8 mouse cellular contexts compared by ENCODE assay signal in genomic region chr11:100440691-100441522, GRCm38 (mm10). TPM values are rescaled to one million over a fixed set of nuclear protein-coding genes. Genes with fewer than 3 reads are reported as not detected.
A peak's percentile ranks its signal among the peaks of the same experiment; 100 is the strongest.
DNase-seq lines count a peak whose midpoint lies in the region; ATAC-seq lines count a peak whose summit lies in the region.

No protein-coding gene starts in this region.

- H3K9ac ChIP-seq in embryonic facial prominence, embryonic 11.5 days (replicated peaks; ENCODE audit: low read length): peak overlapping the region; percentile 94
- peak overlapping the region; percentile 90 for H3K9ac ChIP-seq in midbrain, embryonic 12.5 days (replicated peaks)

- H3K4me1 ChIP-seq in embryonic facial prominence, embryonic 11.5 days (ENCODE audit: control insufficient read depth, insufficient read depth, low read length): no peaks in the 10 kb centered on the region
- H3K4me1 ChIP-seq in limb, embryonic 10.5 days: peaks cover 24% of the 10 kb centered on the region
- H3K4me1 ChIP-seq in midbrain, embryonic 12.5 days: peaks cover 18% of the 10 kb centered on the region

- H3K27me3 ChIP-seq in embryonic facial prominence, embryonic 11.5 days (ENCODE audit: control insufficient read depth, insufficient read depth, low read length): no peaks in the 10 kb centered on the region
- no peaks in the 10 kb centered on the region for H3K27me3 ChIP-seq in limb, embryonic 10.5 days (ENCODE audit: low read depth, poor library complexity, severe bottlenecking)
- no peaks in the 10 kb centered on the region for H3K27me3 ChIP-seq in midbrain, embryonic 12.5 days

- ATAC-seq in embryonic facial prominence, embryonic 11.5 days (replicated peaks; ENCODE audit: insufficient number of reproducible peaks, low FRiP score, low TSS enrichment, low read depth): peak; percentile 97
- peak; percentile 95 for ATAC-seq in midbrain, embryonic 12.5 days (ENCODE audit: low FRiP score, low read depth)

- peak overlapping the region; percentile 70 for H3K4me2 ChIP-seq in embryonic facial prominence, embryonic 11.5 days (ENCODE audit: low read depth, low read length)
- peak overlapping the region; percentile 89 for H3K4me2 ChIP-seq in midbrain, embryonic 12.5 days (replicated peaks)

- H3K27ac ChIP-seq in embryonic facial prominence, embryonic 11.5 days (replicated peaks; ENCODE audit: low read depth, low read length): 0 out of 2 replicates have a peak overlapping the region, but pooled peaks have one; percentile 24
- peak overlapping the region; percentile 97 for H3K27ac ChIP-seq in limb, embryonic 10.5 days
- peak overlapping the region; percentile 22; the same call in 1 of the 2 replicates for H3K27ac ChIP-seq in midbrain, embryonic 12.5 days (replicated peaks)

- 1% methylated on average over 52 of the region's 52 CpGs for WGBS in embryonic facial prominence, embryonic 11.5 days
- WGBS in limb, embryonic 10.5 days: 1% methylated on average over 52 of the region's 52 CpGs
- 1% methylated on average over 52 of the region's 52 CpGs for WGBS in midbrain, embryonic 12.5 days

- no peaks in the 10 kb centered on the region for H3K9me3 ChIP-seq in embryonic facial prominence, embryonic 11.5 days (replicated peaks; ENCODE audit: control insufficient read depth, low read length)
- H3K9me3 ChIP-seq in limb, embryonic 10.5 days (replicated peaks): no peaks in the 10 kb centered on the region
- H3K9me3 ChIP-seq in midbrain, embryonic 12.5 days: no peaks in the 10 kb centered on the region

- H3K4me3 ChIP-seq in embryonic facial prominence, embryonic 11.5 days (ENCODE audit: low read depth, low read length): peak overlapping the region; percentile 81
- H3K4me3 ChIP-seq in limb, embryonic 10.5 days: peak overlapping the region; percentile 99
- H3K4me3 ChIP-seq in midbrain, embryonic 12.5 days: peak overlapping the region; percentile 72

- no peaks in the 10 kb centered on the region; the same call in 1 of the 2 replicates for H3K36me3 ChIP-seq in embryonic facial prominence, embryonic 11.5 days (replicated peaks; ENCODE audit: control insufficient read depth, insufficient read depth, low read depth, low read length)
- peaks cover 40% of the 10 kb centered on the region for H3K36me3 ChIP-seq in limb, embryonic 10.5 days
- peaks cover 14% of the 10 kb centered on the region for H3K36me3 ChIP-seq in midbrain, embryonic 12.5 days

- DNase-seq in 3134 (ENCODE audit: extremely low read depth, insufficient read length, low spot score): peak; percentile 67
- DNase-seq in adrenal gland, postnatal 25 days: peak; percentile 89
- peak; percentile 90 for DNase-seq in embryonic facial prominence, embryonic 11.5 days (ENCODE audit: low spot score)
- DNase-seq in heart, adult 11 months: peak; percentile 99
- peak; percentile 83 for DNase-seq in kidney, adult 18-20 months
- DNase-seq in limb, embryonic 10.5 days (ENCODE audit: low spot score): peak; percentile 87
- DNase-seq in skeletal muscle tissue, adult 2 months (ENCODE audit: low read depth, low spot score): peak; percentile 67

RNA-seq across cellular contexts. Expression of gene Nt5c3b, which starts 0.7 kb away (rescaled TPM):
- total RNA-seq in adrenal gland, postnatal 25 days (2021): 60.3 and 63.2 TPM in 2 replicates
- polyA plus RNA-seq in embryonic facial prominence, embryonic 11.5 days (2014; fragmentation: Nextera tagmentation; extraction: Ambion mirVana): 136 and 145 TPM in 2 replicates
- polyA plus RNA-seq in limb, embryonic 10.5 days (2016; fragmentation: Nextera tagmentation; extraction: Ambion mirVana): 149 and 173 TPM in 2 replicates
- 93.9 and 100.0 TPM in 2 replicates for polyA plus RNA-seq in midbrain, embryonic 12.5 days (2016; fragmentation: Nextera tagmentation; extraction: Ambion mirVana)

RNA-seq across cellular contexts. Expression of gene Klhl10, which starts 0.8 kb away (rescaled TPM):
- 1.2 and 1.3 TPM in 2 replicates for total RNA-seq in adrenal gland, postnatal 25 days (2021)
- 0.52 and 0.57 TPM in 2 replicates for polyA plus RNA-seq in embryonic facial prominence, embryonic 11.5 days (2014; fragmentation: Nextera tagmentation; extraction: Ambion mirVana)
- polyA plus RNA-seq in limb, embryonic 10.5 days (2016; fragmentation: Nextera tagmentation; extraction: Ambion mirVana): 0.63 and 0.69 TPM in 2 replicates
- polyA plus RNA-seq in midbrain, embryonic 12.5 days (2016; fragmentation: Nextera tagmentation; extraction: Ambion mirVana): 0.75 and 0.89 TPM in 2 replicates

RNA-seq across cellular contexts. Expression of gene Fkbp10, which starts 25.4 kb away (rescaled TPM):
- total RNA-seq in adrenal gland, postnatal 25 days (2021): 23.8 and 24.7 TPM in 2 replicates
- 60.0 and 69.4 TPM in 2 replicates for polyA plus RNA-seq in embryonic facial prominence, embryonic 11.5 days (2014; fragmentation: Nextera tagmentation; extraction: Ambion mirVana)
- 67.6 and 89.5 TPM in 2 replicates for polyA plus RNA-seq in limb, embryonic 10.5 days (2016; fragmentation: Nextera tagmentation; extraction: Ambion mirVana)
- polyA plus RNA-seq in midbrain, embryonic 12.5 days (2016; fragmentation: Nextera tagmentation; extraction: Ambion mirVana): 44.5 and 48.0 TPM in 2 replicates

RNA-seq across cellular contexts. Expression of gene P3h4, which starts 26.3 kb away (rescaled TPM):
- 25.7 and 29.4 TPM in 2 replicates for total RNA-seq in adrenal gland, postnatal 25 days (2021)
- 33.0 and 37.1 TPM in 2 replicates for polyA plus RNA-seq in embryonic facial prominence, embryonic 11.5 days (2014; fragmentation: Nextera tagmentation; extraction: Ambion mirVana)
- polyA plus RNA-seq in limb, embryonic 10.5 days (2016; fragmentation: Nextera tagmentation; extraction: Ambion mirVana): 33.9 and 45.3 TPM in 2 replicates
- 19.7 and 25.4 TPM in 2 replicates for polyA plus RNA-seq in midbrain, embryonic 12.5 days (2016; fragmentation: Nextera tagmentation; extraction: Ambion mirVana)

RNA-seq across cellular contexts. Expression of gene Klhl11, which starts 31.6 kb away (rescaled TPM):
- 55.1 and 62.2 TPM in 2 replicates for total RNA-seq in adrenal gland, postnatal 25 days (2021)
- polyA plus RNA-seq in embryonic facial prominence, embryonic 11.5 days (2014; fragmentation: Nextera tagmentation; extraction: Ambion mirVana): 13.1 and 13.2 TPM in 2 replicates
- 7.9 and 10.4 TPM in 2 replicates for polyA plus RNA-seq in limb, embryonic 10.5 days (2016; fragmentation: Nextera tagmentation; extraction: Ambion mirVana)
- polyA plus RNA-seq in midbrain, embryonic 12.5 days (2016; fragmentation: Nextera tagmentation; extraction: Ambion mirVana): 13.7 and 15.3 TPM in 2 replicates

Comparison
In these comparisons a context has a peak if more than half of its experiments do, and no peak if none do; other contexts are left out.
1. Peak in every context shown above with its lines: DNase-seq, ATAC-seq, H3K4me3 ChIP-seq and H3K27ac ChIP-seq.
2. H3K27ac ChIP-seq: peak in every context shown above with its lines; median percentile 97 in limb, embryonic 10.5 days; 24 in embryonic facial prominence, embryonic 11.5 days; 22 in midbrain, embryonic 12.5 days.